Mouse (Mus musculus) lung, postnatal 36 days (tissue): Measurements from ENCODE around the gene Zfhx3.

ENCODE experiments used
- DNase-seq: peaks from one replicate; pipeline ENCODE4 v3.0.0; 2022; ENCODE audit warnings: mixed read lengths

Gene Zfhx3

GRCm38 (mm10) chr8:108608678-108609077 lies 666.2 kb downstream of the Zfhx3 start:
- DNase-seq, result no peak

GRCm38 (mm10) chr8:108609114-108609513 lies 666.7 kb downstream of the Zfhx3 start:
- no peak for DNase-seq

DNA sequence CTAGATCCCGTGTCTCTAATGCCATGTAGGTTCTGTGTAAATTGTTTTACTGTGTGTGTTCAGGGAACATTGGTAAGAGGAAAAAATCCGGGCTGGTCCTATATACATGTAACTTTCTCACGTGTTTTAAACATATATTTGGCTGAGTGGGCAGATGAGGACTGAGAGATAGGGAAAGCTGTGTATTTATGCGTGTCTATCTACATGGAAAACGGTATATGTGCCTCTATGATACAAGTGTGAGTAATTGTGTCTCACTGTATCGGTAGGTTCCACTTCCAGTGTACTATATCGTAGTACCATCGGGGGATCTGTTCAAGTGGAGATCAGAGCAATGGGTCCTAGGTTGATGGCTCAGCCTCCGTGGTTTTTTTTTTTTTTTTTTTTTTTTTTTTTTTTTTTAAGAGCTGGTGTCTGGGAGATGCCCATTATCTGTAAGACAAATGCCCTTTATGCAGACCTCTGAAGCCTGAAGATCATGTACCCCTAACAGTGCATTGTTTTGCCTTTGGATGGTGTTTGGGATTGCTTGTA lies 668.8 kb downstream of the Zfhx3 start:
- no peak for DNase-seq

DNA sequence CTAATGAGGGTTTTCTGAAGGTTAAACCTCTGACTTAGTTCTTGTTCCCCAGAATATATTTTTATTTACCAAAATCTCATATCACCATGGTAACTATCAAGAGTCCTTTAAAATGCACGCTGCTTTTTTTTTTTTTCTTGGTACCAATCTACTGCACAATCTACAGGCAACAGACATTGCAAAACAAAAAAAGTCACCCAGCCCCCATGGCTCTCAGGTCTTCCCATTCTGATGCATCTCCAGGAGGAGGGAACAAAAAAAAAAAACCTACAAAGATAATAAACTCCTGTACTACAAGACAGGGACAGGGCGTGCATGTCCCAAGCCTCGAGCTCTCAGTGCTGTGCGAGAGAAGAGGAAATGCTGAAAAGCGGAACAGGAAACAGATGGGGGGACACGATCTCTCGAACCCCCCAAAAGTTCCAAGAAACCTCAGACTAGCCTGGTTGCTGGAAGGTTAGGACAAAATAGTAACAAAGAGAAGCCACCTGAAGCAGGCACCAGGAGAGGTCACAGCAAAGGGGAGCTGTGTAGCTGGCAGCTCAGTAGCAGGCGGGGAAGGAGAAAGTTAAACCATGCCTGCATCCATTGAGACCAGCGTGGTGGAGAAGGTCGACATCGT lies 669.5 kb downstream of the Zfhx3 start:
- DNase-seq, result peak; percentile 30

DNA sequence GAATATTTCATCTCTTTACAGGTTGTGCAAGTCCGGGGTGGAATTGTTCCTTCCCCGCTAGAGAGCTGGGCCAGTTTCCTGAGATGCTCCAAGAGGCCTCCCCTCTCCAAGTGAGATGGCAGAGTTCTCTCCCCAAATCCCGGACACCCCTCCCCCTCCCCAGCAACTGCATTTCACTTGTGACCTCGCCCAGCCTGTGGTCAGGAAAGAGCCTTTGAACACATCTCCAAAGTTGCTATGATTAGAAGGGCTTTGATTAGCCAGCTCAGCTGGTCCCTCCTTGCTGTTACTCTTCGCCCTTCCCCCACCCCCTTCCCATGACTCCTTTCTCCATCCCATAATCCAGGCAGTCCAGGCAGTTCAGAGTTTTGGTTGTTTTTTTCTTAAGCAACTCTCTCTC lies 670.4 kb downstream of the Zfhx3 start:
- peak; percentile 57 for DNase-seq

- no peak for DNase-seq
These were observed 670.8 kb downstream of the Zfhx3 start for GRCm38 (mm10) chr8:108613280-108613679.

GRCm38 (mm10) chr8:108621296-108621695 lies 678.9 kb downstream of the Zfhx3 start:
- no peak for DNase-seq

DNA sequence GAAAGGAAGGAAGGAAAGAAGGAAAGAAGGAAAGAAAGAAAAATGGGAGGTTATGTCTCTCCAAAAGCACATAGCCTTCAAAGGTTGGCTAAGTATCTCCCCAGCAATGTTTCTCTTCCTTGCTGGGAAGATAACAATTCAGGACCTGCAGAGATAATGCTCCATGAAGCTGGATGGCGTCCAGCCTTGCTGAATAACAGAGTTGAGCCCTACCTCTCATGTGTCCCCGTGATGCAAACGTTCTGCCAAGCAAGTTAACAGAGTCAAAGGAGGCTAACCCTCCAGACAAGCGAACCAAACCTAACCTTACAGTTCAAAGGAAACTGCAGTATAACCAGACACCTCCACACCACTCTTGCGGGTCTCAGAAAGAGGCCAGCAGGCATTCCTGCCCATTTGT lies 681.2 kb downstream of the Zfhx3 start:
- no peak for DNase-seq

DNA sequence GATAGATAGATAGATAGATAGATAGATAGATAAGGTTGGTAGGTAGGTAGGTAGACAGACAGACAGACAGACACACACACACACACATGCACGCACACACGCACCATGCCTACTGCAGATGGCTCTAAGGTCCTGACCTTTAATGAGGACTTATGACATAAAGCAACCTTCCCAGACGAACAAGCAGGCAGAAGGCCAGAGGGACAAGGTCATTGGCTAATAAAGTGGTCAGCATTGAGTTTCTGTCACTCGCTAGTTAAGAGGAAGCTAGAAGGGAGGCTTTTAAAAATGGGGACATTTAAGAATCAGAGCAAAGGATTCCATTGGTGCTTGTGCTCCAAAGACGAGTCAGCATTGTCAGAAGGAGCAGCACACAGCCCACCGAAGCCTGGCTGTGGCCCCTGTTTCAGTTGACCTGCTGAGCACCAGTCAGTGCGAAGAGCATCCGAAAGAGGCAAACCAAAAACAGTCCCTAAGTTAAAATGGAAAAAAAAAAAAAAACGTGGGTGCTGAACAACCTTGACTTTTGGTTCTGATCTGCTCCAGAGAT lies 683.2 kb downstream of the Zfhx3 start:
- DNase-seq, result no peak

- no peak for DNase-seq
These were observed 688.6 kb downstream of the Zfhx3 start for GRCm38 (mm10) chr8:108631069-108631468.

DNA sequence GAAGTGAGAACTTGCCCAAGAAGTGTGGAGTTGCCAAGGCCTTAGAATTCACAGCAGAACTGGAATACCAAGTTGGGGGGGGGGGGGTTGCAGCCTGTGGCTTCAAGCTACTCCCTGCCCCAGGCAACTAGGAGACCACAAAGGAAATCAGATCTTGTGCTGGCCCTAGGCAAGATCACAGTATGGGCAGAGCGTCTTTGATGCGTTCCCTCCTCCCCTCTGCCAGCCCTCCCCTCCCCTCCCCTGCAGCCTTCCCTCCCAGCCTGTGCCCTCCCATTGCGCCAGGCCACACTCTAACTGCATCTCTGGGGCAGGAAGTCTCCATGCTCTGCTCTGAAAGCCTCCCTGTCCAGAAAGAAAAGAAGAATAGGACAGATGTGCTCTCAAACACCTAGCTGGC lies 691.8 kb downstream of the Zfhx3 start:
- DNase-seq, result no peak

- DNase-seq, result no peak
These were observed 695.4 kb downstream of the Zfhx3 start for GRCm38 (mm10) chr8:108637887-108638286.

GRCm38 (mm10) chr8:108645660-108646059 lies 703.2 kb downstream of the Zfhx3 start:
- no peak for DNase-seq

DNA sequence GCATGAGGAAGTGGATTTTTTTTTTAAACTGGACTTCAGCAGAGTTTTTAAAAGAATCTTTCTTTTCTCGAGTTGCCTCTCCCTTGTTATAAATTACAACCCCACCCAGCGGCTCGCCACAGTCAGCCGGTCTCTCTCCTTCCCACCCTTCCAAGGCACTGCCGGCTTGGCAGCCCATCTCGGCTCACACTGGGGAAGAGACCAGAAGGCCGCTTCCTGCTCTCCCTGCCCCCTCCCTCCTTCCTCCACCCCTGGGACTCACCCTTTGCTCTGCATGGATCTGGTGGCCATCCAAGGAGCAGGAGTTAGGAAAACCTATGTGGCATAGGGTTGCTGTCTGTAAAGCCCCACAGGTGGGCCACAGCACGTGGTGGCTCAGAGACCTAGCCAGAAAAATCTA lies 705.1 kb downstream of the Zfhx3 start:
- peak; percentile 72 for DNase-seq

DNA sequence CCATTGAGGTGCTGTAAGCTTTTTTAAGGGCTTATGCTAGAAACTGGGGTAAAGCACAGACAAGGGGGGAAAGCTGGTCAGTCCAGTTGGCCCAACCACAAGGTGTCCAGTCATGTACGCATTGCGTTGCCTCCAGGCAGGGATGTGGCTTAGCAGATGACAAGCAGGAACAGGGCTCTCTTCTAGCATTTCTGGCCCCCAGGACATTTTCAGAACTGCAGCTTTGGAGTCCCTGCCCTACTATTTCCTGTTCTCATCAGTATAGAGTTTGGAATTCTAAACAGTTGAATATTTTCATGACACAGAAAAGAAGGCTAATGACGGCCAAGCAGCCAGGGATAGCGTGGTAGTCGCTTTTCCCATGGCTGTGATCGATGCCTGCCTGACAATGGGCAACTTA lies 706.5 kb downstream of the Zfhx3 start:
- no peak for DNase-seq

DNA sequence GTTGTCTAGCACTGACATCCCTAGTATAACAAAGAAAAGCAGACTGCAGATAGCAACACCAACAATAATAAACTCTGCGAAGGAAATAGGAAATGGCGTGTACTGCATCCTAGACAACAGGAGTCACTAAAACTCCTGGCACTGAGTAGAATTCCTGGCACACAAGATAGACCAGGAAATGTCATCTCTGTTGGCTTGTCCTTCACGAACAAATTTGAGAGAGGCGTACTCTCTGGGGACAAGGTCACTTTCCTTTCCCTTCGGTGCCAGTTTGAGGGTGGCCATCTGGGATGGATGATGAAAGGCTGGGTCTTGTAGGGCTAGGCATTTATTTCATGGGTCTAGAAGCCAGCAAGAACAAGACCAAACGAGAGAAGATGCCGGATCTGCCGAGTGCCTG lies 708.4 kb downstream of the Zfhx3 start:
- DNase-seq, result peak; percentile 59

- no peak for DNase-seq
These were observed 719.1 kb downstream of the Zfhx3 start for GRCm38 (mm10) chr8:108661486-108662093.

GRCm38 (mm10) chr8:108662766-108663165 lies 720.3 kb downstream of the Zfhx3 start:
- DNase-seq, result peak; percentile 51

DNA sequence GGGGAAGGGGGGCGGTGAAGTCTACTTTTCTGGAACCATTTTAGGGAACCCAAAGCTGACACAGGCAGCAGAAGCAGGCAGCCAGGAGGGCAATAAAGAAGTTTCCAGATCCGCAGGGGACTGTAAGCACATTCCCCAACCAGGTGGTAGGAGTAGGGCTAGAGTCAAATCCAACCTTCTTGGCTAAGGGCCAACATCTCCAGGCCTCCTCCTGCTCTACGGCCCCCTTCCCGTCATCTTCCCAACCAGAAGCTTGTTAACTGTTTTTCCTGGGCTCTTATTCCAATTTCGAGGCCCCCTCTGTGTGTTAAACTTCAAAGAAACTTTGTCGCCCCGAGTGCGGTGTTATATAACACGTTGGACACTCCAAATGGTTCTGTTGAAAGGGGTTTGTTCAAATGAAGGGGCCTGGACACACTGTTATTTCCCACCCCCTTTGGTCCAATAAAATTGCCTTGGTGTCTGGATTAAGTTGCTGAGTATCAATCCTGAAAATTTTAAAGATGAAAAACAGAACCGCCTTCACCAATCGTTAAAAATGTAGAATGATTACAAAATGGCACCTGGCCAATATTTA lies 729.6 kb downstream of the Zfhx3 start:
- DNase-seq, result no peak

DNA sequence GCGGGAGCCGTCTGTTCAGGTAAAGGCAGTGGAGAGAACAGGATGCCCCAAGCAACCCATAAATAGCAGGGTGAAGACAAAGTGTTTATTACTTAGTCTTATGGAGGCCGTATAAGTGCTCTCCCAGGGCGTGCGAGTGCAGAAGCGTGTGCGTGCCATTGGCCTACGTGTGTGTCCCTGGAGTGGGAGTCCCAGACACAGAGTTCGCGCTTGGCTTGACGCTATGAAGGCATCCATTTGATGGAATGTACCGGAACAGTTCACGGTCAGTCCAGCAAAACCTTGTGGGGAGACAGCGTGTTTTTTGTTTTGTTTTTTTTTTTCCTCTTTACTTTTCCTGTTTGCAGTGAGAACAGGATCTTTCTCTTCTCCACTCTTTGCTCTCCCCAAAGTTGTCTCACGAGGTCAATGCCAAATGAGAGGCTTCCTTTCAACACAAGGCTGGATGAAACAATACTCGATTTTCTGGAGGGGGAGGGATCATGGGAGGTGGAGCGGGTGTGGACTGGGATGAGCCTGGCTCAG lies 732.6 kb downstream of the Zfhx3 start:
- DNase-seq, result no peak

- no peak for DNase-seq
These were observed 747.2 kb downstream of the Zfhx3 start for GRCm38 (mm10) chr8:108689694-108690093.

DNA sequence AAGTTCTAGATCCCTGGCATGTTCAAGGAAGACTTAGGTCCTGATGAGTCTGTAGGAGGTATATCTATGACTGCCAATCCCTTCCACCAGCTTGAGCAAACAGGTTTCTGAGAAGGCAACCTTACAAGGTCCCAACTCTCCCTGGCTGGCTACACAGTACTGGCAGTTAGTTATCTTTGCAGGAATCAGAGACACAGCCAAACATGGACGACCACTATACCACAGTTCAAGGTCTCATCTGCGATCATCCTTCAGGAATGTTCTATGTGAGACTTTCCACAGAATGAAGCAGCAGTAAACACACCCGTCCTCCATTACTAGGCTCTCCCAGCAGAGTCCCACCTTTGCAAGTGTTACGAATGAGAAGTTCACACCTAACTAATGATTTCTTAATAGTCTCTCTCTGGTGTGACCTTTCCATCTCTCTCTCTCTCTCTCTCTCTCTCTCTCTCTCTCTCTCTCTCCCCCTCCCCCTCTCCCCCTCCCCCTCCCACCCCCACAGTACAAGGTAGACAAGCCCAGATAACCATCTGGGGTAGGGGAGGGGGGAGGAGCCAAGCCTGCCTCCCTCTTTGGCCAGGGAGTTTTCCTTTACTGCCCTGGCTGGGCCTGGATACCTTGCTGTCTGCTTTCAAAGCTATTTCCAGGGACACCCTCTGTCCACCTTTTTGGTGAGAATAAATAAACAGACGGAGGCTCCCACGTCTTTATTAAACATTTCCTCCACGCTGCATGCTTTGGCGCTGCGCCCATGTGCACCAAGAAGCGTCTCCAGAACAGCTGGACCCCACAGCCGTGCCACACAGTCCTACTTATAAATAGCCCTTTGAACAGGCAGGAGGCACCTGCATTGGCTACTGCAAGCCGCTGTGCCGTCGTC lies 748.4 kb downstream of the Zfhx3 start:
- DNase-seq, result no peak
